Mouse (Mus musculus): Measurements from ENCODE around the gene Traf5. TPM values are rescaled to one million over a fixed set of nuclear protein-coding genes. Genes with fewer than 3 reads are reported as not detected.
A peak's percentile ranks its signal among the peaks of the same experiment; 100 is the strongest.

The Traf5 gene
- polyA plus RNA-seq, 1 experiment from 2014 or later, result 6.5 TPM

GRCm38 (mm10) chr1:192125761-192126160 is 33.4 kb upstream of the Traf5 start:
- no peaks in the 10 kb centered on the region for H3K4me1 ChIP-seq (ENCODE audit: control insufficient read depth, insufficient read depth, low read length)
- H3K4me2 ChIP-seq (ENCODE audit: low read depth, severe bottlenecking), result no peak overlapping the region
- DNase-seq (ENCODE audit: low spot score) (no peak), ATAC-seq (ENCODE audit: insufficient number of reproducible peaks, low FRiP score, low TSS enrichment, low read depth) (no peak)
- H3K9me3 ChIP-seq (ENCODE audit: control insufficient read depth, low read length), result no peaks in the 10 kb centered on the region
- H3K27me3 ChIP-seq (ENCODE audit: control insufficient read depth, insufficient read depth, low read length), result no peaks in the 10 kb centered on the region
- 96% methylated on average over 6 of the region's 6 CpGs for whole genome bisulfite sequencing
- no peak overlapping the region for H3K9ac ChIP-seq (ENCODE audit: low read length)
- no peak overlapping the region for H3K27ac ChIP-seq (replicated peaks; ENCODE audit: low read depth, low read length)
- no peak overlapping the region for H3K4me3 ChIP-seq (ENCODE audit: low read depth, low read length)
- 0 out of 2 replicates have a peak, but pooled peaks cover 3% of the 10 kb centered on the region for H3K36me3 ChIP-seq (ENCODE audit: control insufficient read depth, insufficient read depth, low read length)

GRCm38 (mm10) chr1:192116262-192116661 is 23.9 kb upstream of the Traf5 start:
- no peak for DNase-seq (ENCODE audit: low spot score)
- no peak overlapping the region for H3K4me2 ChIP-seq (ENCODE audit: low read depth, severe bottlenecking)
- H3K27me3 ChIP-seq (ENCODE audit: control insufficient read depth, insufficient read depth, low read length), result no peaks in the 10 kb centered on the region
- no peak for ATAC-seq (ENCODE audit: insufficient number of reproducible peaks, low FRiP score, low TSS enrichment, low read depth)
- WGBS, result 92% methylated on average over 6 of the region's 6 CpGs
- no peak overlapping the region for H3K4me3 ChIP-seq (ENCODE audit: low read depth, low read length)
- H3K9me3 ChIP-seq (ENCODE audit: control insufficient read depth, low read length), result no peaks in the 10 kb centered on the region
- H3K36me3 ChIP-seq (ENCODE audit: control insufficient read depth, insufficient read depth, low read length), result peaks cover 5% of the 10 kb centered on the region; the same call in 1 of the 2 replicates
- H3K9ac ChIP-seq (ENCODE audit: low read length), result no peak overlapping the region
- no peaks in the 10 kb centered on the region for H3K4me1 ChIP-seq (ENCODE audit: control insufficient read depth, insufficient read depth, low read length)
- H3K27ac ChIP-seq (replicated peaks; ENCODE audit: low read depth, low read length), result no peak overlapping the region

- WGBS, result 90% methylated on average over 1 of the region's 1 CpGs
- ATAC-seq (ENCODE audit: insufficient number of reproducible peaks, low FRiP score, low TSS enrichment, low read depth), result no peak
These were observed 23.0 kb upstream of the Traf5 start for GRCm38 (mm10) chr1:192115378-192115777.

GRCm38 (mm10) chr1:192109169-192109568 is 16.8 kb upstream of the Traf5 start:
- ATAC-seq (ENCODE audit: insufficient number of reproducible peaks, low FRiP score, low TSS enrichment, low read depth) (no peak), DNase-seq (ENCODE audit: low spot score) (no peak)
- Histone ChIP-seq H3K36me3 (ENCODE audit: control insufficient read depth, insufficient read depth, low read length) (peaks cover 3% of the 10 kb centered on the region; the same call in 1 of the 2 replicates), H3K4me3 (ENCODE audit: low read depth, low read length) (no peak overlapping the region), H3K27ac (replicated peaks; ENCODE audit: low read depth, low read length) (no peak overlapping the region), H3K9me3 (ENCODE audit: control insufficient read depth, low read length) (no peaks in the 10 kb centered on the region), H3K9ac (ENCODE audit: low read length) (no peak overlapping the region), H3K27me3 (ENCODE audit: control insufficient read depth, insufficient read depth, low read length) (no peaks in the 10 kb centered on the region), H3K4me1 (ENCODE audit: control insufficient read depth, insufficient read depth, low read length) (no peaks in the 10 kb centered on the region), H3K4me2 (ENCODE audit: low read depth, severe bottlenecking) (no peak overlapping the region)
- WGBS, result 86% methylated on average over 6 of the region's 6 CpGs

More at GRCm38 (mm10) chr1:192115378-192115777, 23.0 kb upstream of the Traf5 start:
- H3K27me3 ChIP-seq (ENCODE audit: control insufficient read depth, insufficient read depth, low read length), result no peaks in the 10 kb centered on the region
- no peaks in the 10 kb centered on the region for H3K9me3 ChIP-seq (ENCODE audit: control insufficient read depth, low read length)
- H3K27ac ChIP-seq (replicated peaks; ENCODE audit: low read depth, low read length), result no peak overlapping the region
- DNase-seq (ENCODE audit: low spot score), result no peak
- no peak overlapping the region for H3K4me3 ChIP-seq (ENCODE audit: low read depth, low read length)
- no peak overlapping the region for H3K9ac ChIP-seq (ENCODE audit: low read length)
- H3K4me2 ChIP-seq (ENCODE audit: low read depth, severe bottlenecking), result no peak overlapping the region
- peaks cover 5% of the 10 kb centered on the region; the same call in 1 of the 2 replicates for H3K36me3 ChIP-seq (ENCODE audit: control insufficient read depth, insufficient read depth, low read length)
- no peaks in the 10 kb centered on the region for H3K4me1 ChIP-seq (ENCODE audit: control insufficient read depth, insufficient read depth, low read length)

- Histone ChIP-seq H3K9ac (ENCODE audit: low read length) (no peak overlapping the region), H3K27me3 (ENCODE audit: control insufficient read depth, insufficient read depth, low read length) (no peaks in the 10 kb centered on the region), H3K4me1 (ENCODE audit: control insufficient read depth, insufficient read depth, low read length) (no peaks in the 10 kb centered on the region), H3K27ac (replicated peaks; ENCODE audit: low read depth, low read length) (no peak overlapping the region), H3K4me3 (ENCODE audit: low read depth, low read length) (no peak overlapping the region), H3K4me2 (ENCODE audit: low read depth, severe bottlenecking) (no peak overlapping the region), H3K9me3 (ENCODE audit: control insufficient read depth, low read length) (no peaks in the 10 kb centered on the region), H3K36me3 (ENCODE audit: control insufficient read depth, insufficient read depth, low read length) (peaks cover 3% of the 10 kb centered on the region; the same call in 1 of the 2 replicates)
- WGBS, result 20% methylated on average over 2 of the region's 2 CpGs
- peak; percentile 30 for DNase-seq (ENCODE audit: low spot score)
- no peak for ATAC-seq (ENCODE audit: insufficient number of reproducible peaks, low FRiP score, low TSS enrichment, low read depth)
These were observed 15.0 kb upstream of the Traf5 start for GRCm38 (mm10) chr1:192107352-192107751.

- Histone ChIP-seq H3K9ac (ENCODE audit: low read length) (no peak overlapping the region), H3K27me3 (ENCODE audit: control insufficient read depth, insufficient read depth, low read length) (no peaks in the 10 kb centered on the region), H3K9me3 (ENCODE audit: control insufficient read depth, low read length) (no peaks in the 10 kb centered on the region), H3K36me3 (ENCODE audit: control insufficient read depth, insufficient read depth, low read length) (peaks cover 3% of the 10 kb centered on the region; the same call in 1 of the 2 replicates), H3K4me2 (ENCODE audit: low read depth, severe bottlenecking) (no peak overlapping the region), H3K4me3 (ENCODE audit: low read depth, low read length) (no peak overlapping the region), H3K27ac (replicated peaks; ENCODE audit: low read depth, low read length) (no peak overlapping the region), H3K4me1 (ENCODE audit: control insufficient read depth, insufficient read depth, low read length) (no peaks in the 10 kb centered on the region)
- WGBS, result 91% methylated on average over 4 of the region's 4 CpGs
- ATAC-seq (ENCODE audit: insufficient number of reproducible peaks, low FRiP score, low TSS enrichment, low read depth) (no peak), DNase-seq (ENCODE audit: low spot score) (no peak)
These were observed 13.6 kb upstream of the Traf5 start for GRCm38 (mm10) chr1:192105902-192106389.

- no peaks in the 10 kb centered on the region for H3K9me3 ChIP-seq (ENCODE audit: control insufficient read depth, low read length)
- H3K27me3 ChIP-seq (ENCODE audit: control insufficient read depth, insufficient read depth, low read length), result no peaks in the 10 kb centered on the region
- no peak overlapping the region for H3K9ac ChIP-seq (ENCODE audit: low read length)
- H3K4me3 ChIP-seq (ENCODE audit: low read depth, low read length), result no peak overlapping the region
- ATAC-seq (ENCODE audit: insufficient number of reproducible peaks, low FRiP score, low TSS enrichment, low read depth), result no peak
- no peak overlapping the region for H3K27ac ChIP-seq (replicated peaks; ENCODE audit: low read depth, low read length)
- DNase-seq (ENCODE audit: low spot score), result no peak
- H3K4me1 ChIP-seq (ENCODE audit: control insufficient read depth, insufficient read depth, low read length), result no peaks in the 10 kb centered on the region
- WGBS, result 97% methylated on average over 9 of the region's 9 CpGs
- H3K36me3 ChIP-seq (ENCODE audit: control insufficient read depth, insufficient read depth, low read length), result peaks cover 5% of the 10 kb centered on the region; the same call in 1 of the 2 replicates
- H3K4me2 ChIP-seq (ENCODE audit: low read depth, severe bottlenecking), result no peak overlapping the region
These were observed 11.7 kb upstream of the Traf5 start for GRCm38 (mm10) chr1:192104021-192104420.

- no peak for ATAC-seq (ENCODE audit: insufficient number of reproducible peaks, low FRiP score, low TSS enrichment, low read depth)
- Histone ChIP-seq H3K36me3 (ENCODE audit: control insufficient read depth, insufficient read depth, low read length) (peaks cover 5% of the 10 kb centered on the region; the same call in 1 of the 2 replicates), H3K9me3 (ENCODE audit: control insufficient read depth, low read length) (no peaks in the 10 kb centered on the region), H3K4me2 (ENCODE audit: low read depth, severe bottlenecking) (no peak overlapping the region), H3K9ac (ENCODE audit: low read length) (no peak overlapping the region), H3K4me3 (ENCODE audit: low read depth, low read length) (no peak overlapping the region), H3K27ac (replicated peaks; ENCODE audit: low read depth, low read length) (no peak overlapping the region), H3K27me3 (ENCODE audit: control insufficient read depth, insufficient read depth, low read length) (no peaks in the 10 kb centered on the region), H3K4me1 (ENCODE audit: control insufficient read depth, insufficient read depth, low read length) (no peaks in the 10 kb centered on the region)
- DNase-seq (ENCODE audit: low spot score), result no peak
- 89% methylated on average over 6 of the region's 6 CpGs for WGBS
These were observed 10.8 kb upstream of the Traf5 start for GRCm38 (mm10) chr1:192103176-192103575.

- DNase-seq (ENCODE audit: low spot score), result no peak
- no peak for ATAC-seq (ENCODE audit: insufficient number of reproducible peaks, low FRiP score, low TSS enrichment, low read depth)
- Histone ChIP-seq H3K9ac (ENCODE audit: low read length) (no peak overlapping the region), H3K4me3 (ENCODE audit: low read depth, low read length) (no peak overlapping the region), H3K9me3 (ENCODE audit: control insufficient read depth, low read length) (no peaks in the 10 kb centered on the region), H3K27ac (replicated peaks; ENCODE audit: low read depth, low read length) (no peak overlapping the region), H3K36me3 (ENCODE audit: control insufficient read depth, insufficient read depth, low read length) (peaks cover 5% of the 10 kb centered on the region; the same call in 1 of the 2 replicates), H3K4me2 (ENCODE audit: low read depth, severe bottlenecking) (no peak overlapping the region), H3K4me1 (ENCODE audit: control insufficient read depth, insufficient read depth, low read length) (no peaks in the 10 kb centered on the region), H3K27me3 (ENCODE audit: control insufficient read depth, insufficient read depth, low read length) (no peaks in the 10 kb centered on the region)
- 84% methylated on average over 8 of the region's 8 CpGs for WGBS
These were observed 9.0 kb upstream of the Traf5 start for GRCm38 (mm10) chr1:192101359-192101758.
